Mouse (Mus musculus) liver, postnatal 0 days (tissue): ENCODE data around the gene Cuedc1.

Experiments
- CTCF ChIP-seq: sonication (generic); IDR thresholded peaks from 2 replicates; pipeline ENCODE4 v1.5.1; 2016; ENCODE audit warnings: antibody characterized with exemption, low read depth
- EP300 ChIP-seq: IDR thresholded peaks from 2 replicates; pipeline ENCODE4 v1.6.1; 2016; ENCODE audit warnings: antibody characterized with exemption, low read depth, mild to moderate bottlenecking

DNA sequence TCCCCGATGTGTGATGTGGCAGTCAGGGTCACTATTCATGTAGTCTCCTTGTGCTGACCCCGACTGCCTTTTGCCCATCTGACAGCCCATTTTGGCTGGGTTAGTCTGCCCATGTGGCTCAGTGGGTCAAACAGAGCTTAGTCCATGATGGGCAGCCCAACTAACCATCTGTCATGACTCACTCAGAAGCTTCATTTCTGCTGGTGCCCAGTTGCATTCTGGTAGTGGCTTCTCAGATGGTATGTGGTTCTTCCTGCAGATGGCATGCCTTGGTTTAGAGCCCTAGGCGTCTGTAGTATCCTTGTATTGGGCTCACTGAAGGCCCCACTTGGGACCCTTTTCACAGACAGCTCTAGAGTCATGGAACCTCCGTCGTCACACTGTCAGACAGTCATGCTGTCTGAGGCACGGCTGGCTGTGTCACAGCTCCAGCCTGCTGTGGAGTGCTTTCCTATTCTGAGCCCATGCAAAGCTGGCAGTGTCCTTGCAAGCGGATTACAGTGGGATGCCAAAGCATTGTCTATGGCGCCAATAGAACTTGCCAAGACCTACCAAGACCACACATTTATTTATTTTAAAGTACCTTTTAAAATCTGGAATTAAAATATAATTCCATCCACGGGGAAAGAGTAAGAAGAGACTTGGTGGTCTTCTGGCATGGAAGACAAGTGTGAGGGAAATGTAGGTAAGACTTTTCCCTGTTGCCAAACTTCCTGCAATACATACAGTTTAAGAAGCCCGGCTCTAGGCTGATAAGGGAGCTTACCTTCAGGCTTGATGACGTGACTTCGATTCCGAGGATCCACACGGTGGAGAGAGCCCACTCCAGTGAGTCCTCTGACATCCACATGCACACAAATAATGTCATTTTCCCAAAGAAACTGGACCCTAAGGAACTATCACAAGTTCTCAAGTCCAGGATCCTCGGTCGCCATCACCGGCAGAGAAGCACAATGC, 129.4 kb downstream of the Cuedc1 start:
- TF ChIP-seq CTCF (no peak), EP300 (no peak)
